Mouse (Mus musculus) lung, postnatal 0 days (tissue): Measurements from ENCODE around the gene Sulf2.

Experiments
- CTCF ChIP-seq: IDR thresholded peaks from 2 replicates; pipeline ENCODE4 v1.5.1; 2016; ENCODE audit warnings: antibody characterized with exemption, mild to moderate bottlenecking
- EP300 ChIP-seq: IDR thresholded peaks from 2 replicates; pipeline ENCODE4 v1.6.1; 2016; ENCODE audit warnings: antibody characterized with exemption, mild to moderate bottlenecking, control low read depth

- no peak for TF ChIP-seq EP300
- no peak for TF ChIP-seq CTCF
Observed at GRCm38 (mm10) chr2:166137467-166137866, 18.0 kb downstream of the Sulf2 start.
